In the genomic region with DNA sequence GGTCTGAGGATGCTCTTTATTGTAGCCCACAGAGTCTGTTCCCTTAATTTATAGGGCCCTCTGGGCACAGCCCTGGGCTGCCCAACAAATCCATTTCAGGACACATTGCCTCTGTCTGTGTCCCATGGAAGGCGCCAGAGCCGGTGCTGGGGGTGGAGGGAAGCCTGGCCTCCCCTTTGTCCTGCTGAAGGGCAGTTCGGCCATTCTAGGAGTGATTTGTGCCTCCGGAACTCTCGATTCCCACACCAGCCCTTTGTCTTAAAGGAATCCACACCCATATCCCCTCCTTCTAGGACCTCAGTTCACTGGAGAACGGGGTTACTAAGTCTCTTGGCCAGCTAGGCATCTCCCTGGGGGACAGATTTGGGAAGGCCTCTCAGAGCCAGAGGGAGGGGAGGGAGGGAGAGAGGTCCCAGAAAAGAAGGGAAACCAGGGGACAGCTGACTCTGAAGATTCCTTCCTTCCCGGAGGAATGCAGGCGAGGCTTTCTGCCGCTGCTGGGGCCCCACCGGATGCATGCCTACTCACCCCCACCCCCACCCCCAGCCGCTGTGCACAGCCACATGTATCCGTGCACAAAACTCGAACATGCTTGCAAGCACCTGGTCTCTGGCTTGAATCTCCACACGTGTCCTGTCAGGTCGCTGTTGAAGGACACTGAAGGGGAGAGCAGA, we compare ENCODE assay signal across 8 mouse cellular contexts. TPM values are rescaled to one million over a fixed set of nuclear protein-coding genes. Genes with fewer than 3 reads are reported as not detected.
DNase-seq lines count a peak whose midpoint lies in the region; ATAC-seq and TF ChIP-seq lines count a peak whose summit lies in the region.

No protein-coding gene starts in this region.

- H3K4me3 ChIP-seq in intestine, postnatal 0 days (ENCODE audit: low read depth, low read length) = peak overlapping the region; percentile 12; the same call in 1 of the 2 replicates

- H3K9me3 ChIP-seq in intestine, postnatal 0 days (ENCODE audit: control insufficient read depth) = no peaks in the 10 kb centered on the region

- 22% methylated on average over 15 of the region's 15 CpGs for WGBS in intestine, postnatal 0 days

- peaks cover 19% of the 10 kb centered on the region for H3K4me1 ChIP-seq in intestine, postnatal 0 days (replicated peaks; ENCODE audit: control insufficient read depth, insufficient read depth, low read length)

- H3K9ac ChIP-seq in intestine, postnatal 0 days (ENCODE audit: low read depth, low read length) = 0 out of 2 replicates have a peak overlapping the region, but pooled peaks have one; percentile 41

- H3K27ac ChIP-seq in intestine, postnatal 0 days (ENCODE audit: low read depth, low read length) = peak overlapping the region; percentile 74

- peak overlapping the region; percentile 51 for H3K4me2 ChIP-seq in intestine, postnatal 0 days (replicated peaks; ENCODE audit: low read depth)

- H3K36me3 ChIP-seq in intestine, postnatal 0 days (ENCODE audit: control insufficient read depth, insufficient read depth) = no peaks in the 10 kb centered on the region

- no peak for TF ChIP-seq CTCF in intestine, postnatal 0 days (IDR thresholded peaks at IDR 0.05; ENCODE audit: low read depth)

- peak; percentile 36 for DNase-seq in CD4-positive helper T cell, adult 2 months (ENCODE audit: low read depth, low spot score)
- peak; percentile 79 for DNase-seq in adipocyte (ENCODE audit: low spot score)
- DNase-seq in gastrocnemius, postnatal 25 days = peak; percentile 66
- peak; percentile 44 for DNase-seq in lung, postnatal 14 days
- no peak for DNase-seq in spleen, postnatal 14 days (ENCODE audit: low spot score in 2 of 2)
- DNase-seq in urinary bladder, adult 18-20 months (ENCODE audit: low spot score in 2 of 2) = no peak

- ATAC-seq in intestine, postnatal 0 days = 0 out of 2 replicates have a peak, but pooled peaks have one; percentile 18
- ATAC-seq in erythroblast, adult 5-6 weeks (replicated peaks; ENCODE audit: low FRiP score, poor library complexity, severe bottlenecking) = no peak

- no peaks in the 10 kb centered on the region; the same call in 1 of the 2 replicates for H3K27me3 ChIP-seq in intestine, postnatal 0 days (replicated peaks; ENCODE audit: control insufficient read depth, insufficient read depth, low read length)

RNA-seq across cellular contexts. Expression of gene Gm21969, which starts 22.2 kb away (rescaled TPM):
- total RNA-seq in gastrocnemius, postnatal 25 days (2021) = under 1 TPM in 1 of 2 experiments, not detected in 1; 0.08 TPM
- not detected in 2 replicates for polyA plus RNA-seq in intestine, postnatal 0 days (2015; fragmentation: Nextera tagmentation; extraction: Ambion mirVana)
- not detected in 2 replicates for total RNA-seq in erythroblast, adult 5-6 weeks (2015; ENCODE audit: low replicate concordance)
- total RNA-seq in erythroblast, adult 5-6 weeks (2017; ENCODE audit: low replicate concordance) = 0.60 TPM in 1 of 2 replicates, not detected in the other

RNA-seq across cellular contexts. Expression of gene Aldh4a1, which starts 41.9 kb away (rescaled TPM):
- 10 to 100 TPM; 62.2 to 72.0 TPM for total RNA-seq in gastrocnemius, postnatal 25 days (2021)
- polyA plus RNA-seq in intestine, postnatal 0 days (2015; fragmentation: Nextera tagmentation; extraction: Ambion mirVana) = 3.5 and 3.9 TPM in 2 replicates
- total RNA-seq in erythroblast, adult 5-6 weeks (2015; ENCODE audit: low replicate concordance) = 1.3 TPM in 2 replicates
- total RNA-seq in erythroblast, adult 5-6 weeks (2017; ENCODE audit: low replicate concordance) = 2.0 and 3.8 TPM in 2 replicates

RNA-seq across cellular contexts. Expression of gene Iffo2, which starts 50.5 kb away (rescaled TPM):
- total RNA-seq in gastrocnemius, postnatal 25 days (2021) = 1 to 10 TPM; 2.2 to 2.7 TPM
- 3.4 and 4.0 TPM in 2 replicates for polyA plus RNA-seq in intestine, postnatal 0 days (2015; fragmentation: Nextera tagmentation; extraction: Ambion mirVana)
- not detected in 2 replicates for total RNA-seq in erythroblast, adult 5-6 weeks (2015; ENCODE audit: low replicate concordance)
- total RNA-seq in erythroblast, adult 5-6 weeks (2017; ENCODE audit: low replicate concordance) = 0.14 and 1.9 TPM in 2 replicates

Comparison
In these comparisons a context has a peak if more than half of its experiments do, and no peak if none do; other contexts are left out.
1. DNase-seq: peak in CD4-positive helper T cell, adult 2 months (single experiment), adipocyte (single experiment), gastrocnemius, postnatal 25 days (single experiment) and lung, postnatal 14 days (single experiment); none in spleen, postnatal 14 days (0 of 2) and urinary bladder, adult 18-20 months (0 of 2).
2. RNA of gene Aldh4a1, which starts 41.9 kb away (total RNA-seq): 62.2 to 72.0 TPM in gastrocnemius, postnatal 25 days; 1.3 to 3.8 TPM in erythroblast, adult 5-6 weeks; every median in the first group is over 10 times any median in the second.